Mouse (Mus musculus) lung, postnatal 0 days (tissue): Measurements from ENCODE around the gene Hoxc5. TPM values are rescaled to one million over a fixed set of nuclear protein-coding genes. Genes with fewer than 3 reads are reported as not detected.
A peak's percentile ranks its signal among the peaks of the same experiment; 100 is the strongest.

Experiments used
- ATAC-seq: fragments of 200-750 bp; cut with Nextera tagmentation; 2 replicates; pipeline ENCODE4 v1.8.0; 2017; ENCODE audit warnings: moderate library complexity
- DNase-seq: peaks from one replicate; pipeline ENCODE4 v3.0.0-alpha.2; 2016; ENCODE audit warnings: low spot score
- H3K27ac ChIP-seq: fragments of 300-500 bp; sonication (generic); 2 replicates; pipeline ENCODE4 v1.5.1; 2014; ENCODE audit warnings: antibody characterized with exemption, mild to moderate bottlenecking, low read length, mixed read lengths
- H3K27me3 ChIP-seq: fragments of 300-500 bp; sonication (generic); replicated peaks from 2 replicates; pipeline ENCODE4 v1.6.1; 2014; ENCODE audit warnings: low read length, mixed read lengths; ENCODE audit not compliant: insufficient read depth
- H3K36me3 ChIP-seq: fragments of 300-500 bp; sonication (generic); 2 replicates; pipeline ENCODE4 v1.6.1; 2014; ENCODE audit warnings: low read length, mixed read lengths; ENCODE audit not compliant: insufficient read depth
- H3K4me1 ChIP-seq: fragments of 300-500 bp; sonication (generic); 2 replicates; pipeline ENCODE4 v1.6.1; 2014; ENCODE audit warnings: antibody characterized with exemption, low read depth, low read length, mixed read lengths; ENCODE audit not compliant: insufficient read depth
- H3K4me2 ChIP-seq: fragments of 300-500 bp; sonication (generic); replicated peaks from 2 replicates; pipeline ENCODE4 v1.6.1; 2014; ENCODE audit warnings: low read depth, mild to moderate bottlenecking, low read length, moderate library complexity, mixed read lengths
- H3K4me3 ChIP-seq: fragments of 300-500 bp; sonication (generic); 2 replicates; pipeline ENCODE4 v1.5.1; 2014; ENCODE audit warnings: low read depth, low read length
- H3K9ac ChIP-seq: fragments of 300-500 bp; sonication (generic); replicated peaks from 2 replicates; pipeline ENCODE4 v1.6.1; 2014; ENCODE audit warnings: low read depth, mild to moderate bottlenecking
- H3K9me3 ChIP-seq: fragments of 300-500 bp; sonication (generic); 2 replicates; pipeline ENCODE4 v1.6.1; 2016; ENCODE audit warnings: low read length, mixed read lengths
- CTCF ChIP-seq: IDR thresholded peaks from 2 replicates; pipeline ENCODE4 v1.5.1; 2016; ENCODE audit warnings: antibody characterized with exemption, mild to moderate bottlenecking
- EP300 ChIP-seq: IDR thresholded peaks from 2 replicates; pipeline ENCODE4 v1.6.1; 2016; ENCODE audit warnings: antibody characterized with exemption, mild to moderate bottlenecking, control low read depth
- WGBS: fragments of 180-500 bp; shearing (Covaris S2); extraction: QIAGEN DNeasy Blood & Tissue Kit; methylation state at CpG from one replicate; pipeline ENCODE4 v1.1.7; 2014; 5-methylcytosine and 5-hydroxymethylcytosine counted together
- polyA plus RNA-seq: library from polyadenylated mRNA; unstranded; fragments of >200 nt; fragmentation: Nextera tagmentation; extraction: Ambion mirVana; gene quantifications from 2 replicates; pipeline ENCODE4 v1.2.1, GENCODE M21; 2015

Gene Hoxc5
- polyA plus RNA-seq, 1 experiment from 2014 or later, result not detected

- Histone ChIP-seq H3K4me3 (no peak overlapping the region), H3K4me2 (no peak overlapping the region), H3K9me3 (no peaks in the 10 kb centered on the region), H3K4me1 (no peaks in the 10 kb centered on the region), H3K27me3 (peaks cover 84% of the 10 kb centered on the region), H3K9ac (no peak overlapping the region), H3K36me3 (no peaks in the 10 kb centered on the region), H3K27ac (no peak overlapping the region)
- no peak for ATAC-seq
- no peak for DNase-seq
- TF ChIP-seq EP300, result no peak
- WGBS, result 1% methylated on average over 6 of the region's 6 CpGs
These were observed 5.5 kb downstream of the Hoxc5 start for GRCm38 (mm10) chr15:102972753-102973152.

GRCm38 (mm10) chr15:102975034-102975433 lies 7.8 kb downstream of the Hoxc5 start:
- H3K9ac ChIP-seq, result no peak overlapping the region
- no peak for DNase-seq
- H3K27me3 ChIP-seq, result peaks cover 84% of the 10 kb centered on the region
- no peak overlapping the region for H3K27ac ChIP-seq
- no peak overlapping the region for H3K4me3 ChIP-seq
- no peak for ATAC-seq
- no peaks in the 10 kb centered on the region for H3K4me1 ChIP-seq
- WGBS, result 9% methylated on average over 7 of the region's 7 CpGs
- H3K9me3 ChIP-seq, result no peaks in the 10 kb centered on the region
- no peaks in the 10 kb centered on the region for H3K36me3 ChIP-seq
- H3K4me2 ChIP-seq, result no peak overlapping the region
- TF ChIP-seq EP300 (no peak), CTCF (no peak)

GRCm38 (mm10) chr15:102975688-102976111 lies 8.5 kb downstream of the Hoxc5 start:
- H3K4me1 ChIP-seq, result no peaks in the 10 kb centered on the region
- H3K9ac ChIP-seq, result no peak overlapping the region
- H3K4me3 ChIP-seq, result no peak overlapping the region
- 1% methylated on average over 21 of the region's 21 CpGs for WGBS
- no peak overlapping the region for H3K4me2 ChIP-seq
- peaks cover 81% of the 10 kb centered on the region for H3K27me3 ChIP-seq
- no peaks in the 10 kb centered on the region for H3K9me3 ChIP-seq
- TF ChIP-seq EP300 (no peak), CTCF (no peak)
- ATAC-seq, result no peak
- no peak for DNase-seq
- no peak overlapping the region for H3K27ac ChIP-seq
- no peaks in the 10 kb centered on the region for H3K36me3 ChIP-seq

- Histone ChIP-seq H3K27ac (no peak within 1 kb of the TSS), H3K27me3 (peaks cover 81% of the 10 kb centered on the region), H3K4me3 (peak within 1 kb of the TSS; percentile 35), H3K9me3 (no peaks in the 10 kb centered on the region), H3K4me1 (no peaks in the 10 kb centered on the region), H3K9ac (no peak within 1 kb of the TSS), H3K36me3 (no peaks in the 10 kb centered on the region), H3K4me2 (peak within 1 kb of the TSS; percentile 49)
- DNase-seq, result no peak
- WGBS, result 2% methylated on average over 16 of the region's 20 CpGs
- ATAC-seq, result no peak
- TF ChIP-seq CTCF, result no peak
- TF ChIP-seq EP300, result no peak
These were observed 8.9 kb downstream of the Hoxc5 start, which contains the start of gene Hoxc9 for GRCm38 (mm10) chr15:102976171-102976570. Gene Hoxc9, plus strand, starts transcription at chr15:102976439.

- Histone ChIP-seq H3K9me3 (no peaks in the 10 kb centered on the region), H3K27ac (no peak overlapping the region), H3K36me3 (no peaks in the 10 kb centered on the region), H3K4me2 (peak overlapping the region; percentile 49), H3K4me1 (no peaks in the 10 kb centered on the region), H3K27me3 (peaks cover 86% of the 10 kb centered on the region), H3K9ac (no peak overlapping the region), H3K4me3 (peak overlapping the region; percentile 35)
- ATAC-seq (no peak), DNase-seq (no peak)
- WGBS, result 2% methylated on average over 37 of the region's 37 CpGs
- TF ChIP-seq EP300 (no peak), CTCF (no peak)
These were observed 9.6 kb downstream of the Hoxc5 start for GRCm38 (mm10) chr15:102976631-102977422.

GRCm38 (mm10) chr15:102977423-102977974 lies 10.3 kb downstream of the Hoxc5 start:
- H3K27ac ChIP-seq, result no peak overlapping the region
- H3K27me3 ChIP-seq, result peaks cover 87% of the 10 kb centered on the region
- no peaks in the 10 kb centered on the region for H3K9me3 ChIP-seq
- no peak overlapping the region for H3K9ac ChIP-seq
- H3K4me3 ChIP-seq, result peak overlapping the region; percentile 35
- TF ChIP-seq EP300 (no peak), CTCF (no peak)
- ATAC-seq (no peak), DNase-seq (no peak)
- peak overlapping the region; percentile 49 for H3K4me2 ChIP-seq
- WGBS, result 2% methylated on average over 13 of the region's 16 CpGs
- no peaks in the 10 kb centered on the region for H3K4me1 ChIP-seq
- no peaks in the 10 kb centered on the region for H3K36me3 ChIP-seq
